Mouse (Mus musculus) megakaryocyte, embryonic 14.5 days (primary cell): ENCODE data around the gene Stx2. TPM values are rescaled to one million over a fixed set of nuclear protein-coding genes. Genes with fewer than 3 reads are reported as not detected.

Experiments used
- H3K27me3 ChIP-seq: replicated peaks from 2 replicates; pipeline ENCODE3; 2012; ENCODE audit warnings: inconsistent platforms
- H3K36me3 ChIP-seq: replicated peaks from 2 replicates; pipeline ENCODE3; 2012; ENCODE audit warnings: low read length, inconsistent platforms, mixed read lengths
- H3K4me1 ChIP-seq: 2 replicates; pipeline ENCODE4 v1.6.1; 2012; ENCODE audit warnings: inconsistent platforms
- H3K4me3 ChIP-seq: replicated peaks from 2 replicates; pipeline ENCODE3; 2012; ENCODE audit warnings: moderate library complexity, mild to moderate bottlenecking, inconsistent platforms
- H3K9me3 ChIP-seq: 2 replicates; pipeline ENCODE4 v1.6.1; 2012; ENCODE audit warnings: inconsistent platforms
- FLI1 ChIP-seq: IDR thresholded peaks from 2 replicates; pipeline ENCODE4 v1.6.1; 2012; ENCODE audit warnings: low read length, inconsistent platforms, mixed read lengths
- GATA1 ChIP-seq: IDR thresholded peaks from 3 replicates; pipeline ENCODE4 v1.6.1; 2012; ENCODE audit warnings: mixed read lengths, low read length, inconsistent platforms, borderline replicate concordance
- polyA plus RNA-seq: library from polyadenylated mRNA; stranded (reverse); fragments of >175 nt; gene quantifications from 2 replicates; pipeline ENCODE4 v1.2.3, GENCODE M21; 2012; ENCODE audit warnings: low replicate concordance; ENCODE audit not compliant: insufficient read depth

Gene Stx2
- polyA plus RNA-seq, 1 experiment = 12.8 TPM

- TF ChIP-seq GATA1 (no peak), FLI1 (no peak)
- Histone ChIP-seq H3K4me1 (peaks cover 55% of the 10 kb centered on the region), H3K27me3 (no peaks in the 10 kb centered on the region), H3K4me3 (no peak overlapping the region), H3K9me3 (no peaks in the 10 kb centered on the region), H3K36me3 (peaks cover 10% of the 10 kb centered on the region)
Observed at GRCm38 (mm10) chr5:129010937-129011336, 2.6 kb upstream of the Stx2 start.

GRCm38 (mm10) chr5:129009577-129009976 lies 1.2 kb upstream of the Stx2 start:
- H3K9me3 ChIP-seq = no peaks in the 10 kb centered on the region
- no peaks in the 10 kb centered on the region for H3K27me3 ChIP-seq
- peak overlapping the region; percentile 33 for H3K4me3 ChIP-seq
- peaks cover 69% of the 10 kb centered on the region for H3K4me1 ChIP-seq
- H3K36me3 ChIP-seq = peaks cover 24% of the 10 kb centered on the region
- TF ChIP-seq FLI1 = no peak
- no peak for TF ChIP-seq GATA1

- Histone ChIP-seq H3K4me3 (peak overlapping the region; percentile 93), H3K27me3 (no peaks in the 10 kb centered on the region), H3K9me3 (no peaks in the 10 kb centered on the region), H3K36me3 (peaks cover 32% of the 10 kb centered on the region), H3K4me1 (peaks cover 84% of the 10 kb centered on the region)
- no peak for TF ChIP-seq GATA1
- no peak for TF ChIP-seq FLI1
Observed at GRCm38 (mm10) chr5:129008008-129008407, 366 bp downstream of the Stx2 start.

- TF ChIP-seq FLI1 (no peak), GATA1 (no peak)
- H3K4me1 ChIP-seq = peaks cover 85% of the 10 kb centered on the region
- no peaks in the 10 kb centered on the region for H3K9me3 ChIP-seq
- H3K27me3 ChIP-seq = no peaks in the 10 kb centered on the region
- peak overlapping the region; percentile 93 for H3K4me3 ChIP-seq
- peaks cover 34% of the 10 kb centered on the region for H3K36me3 ChIP-seq
Observed at GRCm38 (mm10) chr5:129007105-129007957, 1.0 kb downstream of the Stx2 start.

GRCm38 (mm10) chr5:129006031-129006788 lies 2.2 kb downstream of the Stx2 start:
- H3K4me1 ChIP-seq = peaks cover 88% of the 10 kb centered on the region
- no peaks in the 10 kb centered on the region for H3K9me3 ChIP-seq
- peaks cover 35% of the 10 kb centered on the region for H3K36me3 ChIP-seq
- H3K4me3 ChIP-seq = peak overlapping the region; percentile 83
- no peaks in the 10 kb centered on the region for H3K27me3 ChIP-seq
- TF ChIP-seq FLI1 (no peak), GATA1 (no peak)

GRCm38 (mm10) chr5:129005416-129005815 lies 3.0 kb downstream of the Stx2 start:
- H3K4me3 ChIP-seq = peak overlapping the region; percentile 46
- H3K36me3 ChIP-seq = peaks cover 38% of the 10 kb centered on the region
- H3K27me3 ChIP-seq = no peaks in the 10 kb centered on the region
- peaks cover 91% of the 10 kb centered on the region for H3K4me1 ChIP-seq
- H3K9me3 ChIP-seq = no peaks in the 10 kb centered on the region
- TF ChIP-seq FLI1 (no peak), GATA1 (no peak)

GRCm38 (mm10) chr5:129002571-129003011 lies 5.8 kb downstream of the Stx2 start:
- Histone ChIP-seq H3K4me1 (peaks cover 97% of the 10 kb centered on the region), H3K36me3 (peaks cover 64% of the 10 kb centered on the region), H3K4me3 (peak overlapping the region; percentile 84), H3K9me3 (no peaks in the 10 kb centered on the region), H3K27me3 (no peaks in the 10 kb centered on the region)
- TF ChIP-seq GATA1 (no peak), FLI1 (no peak)

GRCm38 (mm10) chr5:129000706-129001468 lies 7.5 kb downstream of the Stx2 start:
- Histone ChIP-seq H3K9me3 (no peaks in the 10 kb centered on the region), H3K4me3 (peak overlapping the region; percentile 84), H3K4me1 (peaks cover 94% of the 10 kb centered on the region), H3K36me3 (peaks cover 70% of the 10 kb centered on the region), H3K27me3 (no peaks in the 10 kb centered on the region)
- no peak for TF ChIP-seq GATA1
- no peak for TF ChIP-seq FLI1
